Mouse (Mus musculus): ENCODE measurements around the gene Tmem258.

DNA sequence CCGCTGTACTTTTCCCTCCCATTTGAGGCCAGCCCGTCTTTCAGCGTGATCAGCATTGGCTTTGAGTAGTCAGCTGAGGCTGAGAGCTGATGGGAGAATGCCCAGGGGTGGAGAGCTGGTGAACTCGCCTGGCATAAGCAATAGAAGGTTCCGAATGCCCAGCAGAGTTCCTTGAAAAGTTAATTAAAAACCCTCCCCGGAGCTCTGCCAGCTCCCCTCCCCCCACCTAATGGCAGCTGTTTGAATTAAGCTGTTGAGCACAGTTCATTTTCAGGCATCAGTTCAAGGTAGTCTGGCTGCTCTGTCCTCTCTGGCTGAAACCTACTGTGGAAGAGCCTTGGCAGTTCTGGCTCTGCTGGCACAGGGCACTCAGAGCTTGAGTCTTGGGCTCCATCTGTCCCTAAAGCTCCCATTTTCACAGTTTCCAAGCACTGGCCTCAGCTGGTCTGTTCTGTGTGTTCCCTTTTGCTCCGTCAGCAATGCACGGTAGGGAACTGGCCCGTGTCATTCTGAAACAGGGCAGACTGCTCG is 15.5 kb upstream of the Tmem258 start:
- no peak for TF ChIP-seq POLR2A (IDR thresholded peaks at IDR 0.05; ENCODE audit: borderline replicate concordance, low read depth, low read length)
- no peak for TF ChIP-seq CTCF (IDR thresholded peaks at IDR 0.05; ENCODE audit: low read depth, low read length)

Measured in bone marrow macrophage, adult 2 months (primary cell).